Mouse (Mus musculus) erythroblast, embryonic 14.5 days (primary cell): ENCODE results near the gene Cct8. TPM values are rescaled to one million over a fixed set of nuclear protein-coding genes. Genes with fewer than 3 reads are reported as not detected.

Experiments
- H3K27me3 ChIP-seq: 2 replicates; pipeline ENCODE4 v1.6.1; 2012; ENCODE audit warnings: inconsistent platforms; ENCODE audit not compliant: control insufficient read depth
- H3K36me3 ChIP-seq: 2 replicates; pipeline ENCODE4 v1.6.1; 2012; ENCODE audit warnings: mild to moderate bottlenecking, inconsistent platforms; ENCODE audit not compliant: control insufficient read depth
- H3K4me1 ChIP-seq: 2 replicates; pipeline ENCODE4 v1.6.1; 2012; ENCODE audit warnings: inconsistent platforms; ENCODE audit not compliant: control insufficient read depth
- H3K4me3 ChIP-seq: replicated peaks from 2 replicates; pipeline ENCODE3; 2012; ENCODE audit warnings: moderate library complexity, mild to moderate bottlenecking, inconsistent platforms
- H3K9me3 ChIP-seq: 2 replicates; pipeline ENCODE4 v1.6.1; 2012; ENCODE audit warnings: low read length, inconsistent platforms, mixed read lengths; ENCODE audit not compliant: control insufficient read depth
- GATA1 ChIP-seq: IDR thresholded peaks from 2 replicates; pipeline ENCODE4 v1.6.1; 2012; ENCODE audit warnings: low read length, inconsistent platforms, mixed read lengths
- TAL1 ChIP-seq: IDR thresholded peaks from 3 replicates; pipeline ENCODE4 v1.6.1; 2012; ENCODE audit warnings: low read length, inconsistent platforms, mixed read lengths
- polyA plus RNA-seq: library from polyadenylated mRNA; stranded (reverse); fragments of >175 nt; gene quantifications from 2 replicates; pipeline ENCODE4 v1.2.3, GENCODE M21; 2012

Cct8 gene
- polyA plus RNA-seq, 1 experiment: 5.3 TPM

GRCm38 (mm10) chr16:87438697-87439096 is 57.0 kb downstream of the Cct8 start:
- H3K9me3 ChIP-seq: no peaks in the 10 kb centered on the region
- peaks cover 29% of the 10 kb centered on the region for H3K4me1 ChIP-seq
- TF ChIP-seq GATA1 (no peak), TAL1 (no peak)
- no peak overlapping the region for H3K4me3 ChIP-seq
- peaks cover 6% of the 10 kb centered on the region for H3K36me3 ChIP-seq
- peaks cover 4% of the 10 kb centered on the region for H3K27me3 ChIP-seq

GRCm38 (mm10) chr16:87437096-87437495 is 58.6 kb downstream of the Cct8 start:
- Histone ChIP-seq H3K36me3 (peaks cover 6% of the 10 kb centered on the region), H3K27me3 (no peaks in the 10 kb centered on the region), H3K9me3 (no peaks in the 10 kb centered on the region), H3K4me1 (peaks cover 35% of the 10 kb centered on the region), H3K4me3 (no peak overlapping the region)
- TF ChIP-seq TAL1 (no peak), GATA1 (no peak)

- Histone ChIP-seq H3K4me3 (no peak overlapping the region), H3K36me3 (peaks cover 6% of the 10 kb centered on the region), H3K4me1 (peaks cover 37% of the 10 kb centered on the region), H3K9me3 (no peaks in the 10 kb centered on the region), H3K27me3 (no peaks in the 10 kb centered on the region)
- no peak for TF ChIP-seq GATA1
- TF ChIP-seq TAL1: no peak
Measured at GRCm38 (mm10) chr16:87435411-87436205, 60.1 kb downstream of the Cct8 start.

GRCm38 (mm10) chr16:87434946-87435345 is 60.7 kb downstream of the Cct8 start:
- Histone ChIP-seq H3K4me1 (peaks cover 41% of the 10 kb centered on the region), H3K36me3 (peaks cover 6% of the 10 kb centered on the region), H3K27me3 (no peaks in the 10 kb centered on the region), H3K9me3 (no peaks in the 10 kb centered on the region), H3K4me3 (no peak overlapping the region)
- TF ChIP-seq GATA1: no peak
- no peak for TF ChIP-seq TAL1

- Histone ChIP-seq H3K27me3 (no peaks in the 10 kb centered on the region), H3K9me3 (no peaks in the 10 kb centered on the region), H3K4me1 (peaks cover 39% of the 10 kb centered on the region), H3K36me3 (peaks cover 11% of the 10 kb centered on the region), H3K4me3 (no peak overlapping the region)
- no peak for TF ChIP-seq TAL1
- no peak for TF ChIP-seq GATA1
Measured at GRCm38 (mm10) chr16:87434266-87434665, 61.4 kb downstream of the Cct8 start.

Other genes with a start within 250 kb of the Cct8 start
- 0.06 and 0.19 TPM in 2 replicates for gene N6amt1, start 141.7 kb downstream of the Cct8 start, polyA plus RNA-seq
- gene Ltn1, start 63.3 kb downstream of the Cct8 start, polyA plus RNA-seq: 0.04 and 0.07 TPM in 2 replicates
- gene Rwdd2b, start 55.3 kb downstream of the Cct8 start, polyA plus RNA-seq: 0.11 TPM in 1 of 2 replicates, not detected in the other
- 0.49 and 1.1 TPM in 2 replicates for gene Usp16, start 41.2 kb downstream of the Cct8 start, polyA plus RNA-seq
- gene Map3k7cl, start 57.5 kb upstream of the Cct8 start, polyA plus RNA-seq: not detected in 2 replicates
- 0.73 and 0.85 TPM in 2 replicates for gene Bach1, start 203.1 kb upstream of the Cct8 start, polyA plus RNA-seq